Mouse (Mus musculus) lung, postnatal 4 days (tissue): Measurements from ENCODE around the gene A830031A19Rik.

Experiments used
- DNase-seq, 2 experiments: peaks; one replicate each; pipeline ENCODE4 v3.0.0; 2021

A830031A19Rik gene

DNA sequence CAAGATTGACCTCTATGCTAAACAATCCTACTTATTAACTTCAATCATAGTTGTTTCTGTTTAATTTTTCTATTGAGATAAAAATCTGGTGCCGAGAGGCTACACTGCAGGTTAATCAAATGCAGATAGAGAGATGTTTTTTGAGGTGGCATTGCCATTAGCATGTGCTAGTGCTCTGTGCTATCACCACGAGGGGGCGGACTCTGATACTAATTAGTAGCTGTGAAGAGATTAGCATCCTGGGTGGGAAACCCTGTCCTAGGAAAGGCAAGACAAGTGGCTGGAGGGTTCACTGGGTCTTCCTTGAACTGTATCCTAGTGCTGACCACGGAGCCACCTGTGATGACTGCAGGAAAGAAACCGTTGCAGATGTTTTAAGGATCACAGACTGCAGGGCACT lies 66.6 kb downstream of the A830031A19Rik start:
- DNase-seq, result peak in 1 of 2 experiments; percentile 9

DNA sequence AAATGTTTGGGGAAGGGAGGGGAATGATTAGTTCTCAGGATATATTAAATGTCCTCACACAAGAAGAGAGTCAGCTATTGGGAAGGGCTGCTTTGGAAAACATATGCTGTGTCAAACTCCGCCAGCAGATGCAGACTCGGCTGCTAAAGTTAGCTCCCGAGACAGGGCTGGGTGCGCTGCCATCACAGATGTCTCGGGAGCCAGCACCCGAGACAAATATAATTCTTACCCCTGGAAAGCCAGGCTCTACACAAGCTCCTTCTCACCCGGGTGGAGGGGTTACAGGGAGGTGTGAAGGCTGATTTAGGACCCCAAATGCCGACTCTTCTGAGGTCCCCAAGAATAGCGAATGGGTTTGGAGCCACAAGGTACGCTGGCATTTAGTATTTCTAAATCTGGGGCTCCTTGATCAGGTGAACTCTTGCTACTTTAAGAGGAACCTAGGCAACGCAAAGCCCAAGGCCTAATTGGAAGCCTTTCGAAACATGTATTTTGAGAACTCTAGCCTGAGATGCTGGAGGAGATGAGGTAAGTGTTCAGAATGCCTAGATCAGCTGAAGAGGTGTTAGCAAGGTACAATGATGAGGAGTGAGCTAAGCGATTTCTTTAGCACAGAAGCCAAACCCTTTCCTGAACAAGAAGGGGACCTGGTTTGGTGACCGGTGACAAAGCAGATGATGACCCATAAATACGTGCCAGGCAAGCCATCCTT lies 69.3 kb downstream of the A830031A19Rik start:
- DNase-seq, result no peak

DNA sequence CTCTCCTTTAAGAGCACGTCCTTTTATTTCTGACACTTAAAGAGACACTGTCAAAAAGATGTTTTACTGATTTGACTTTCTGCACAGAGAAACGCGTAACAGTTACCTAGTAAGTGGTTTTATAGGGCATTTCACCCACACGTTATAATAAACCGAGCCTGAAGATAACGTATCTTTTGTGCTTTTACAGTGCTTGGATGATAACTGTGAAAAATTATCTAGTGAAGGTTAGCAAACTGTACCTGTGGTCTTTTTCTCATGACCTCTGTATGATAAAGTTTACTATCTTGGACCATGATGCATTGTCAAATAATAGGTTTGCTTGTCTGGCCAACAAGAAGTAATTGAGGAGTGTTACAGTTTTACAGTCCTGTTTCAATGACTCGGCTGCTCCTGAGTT lies 74.2 kb downstream of the A830031A19Rik start:
- no peak for DNase-seq
